Mouse (Mus musculus): Measurements from ENCODE around the gene Cemip2. TPM values are rescaled to one million over a fixed set of nuclear protein-coding genes. Genes with fewer than 3 reads are reported as not detected.
A peak's percentile ranks its signal among the peaks of the same experiment; 100 is the strongest.

Gene Cemip2
- polyA plus RNA-seq, 1 experiment from 2014 or later = 12.9 TPM

GRCm38 (mm10) chr19:21794569-21794968, 16.4 kb downstream of the Cemip2 start:
- Histone ChIP-seq H3K36me3 (0 out of 2 replicates have a peak, but pooled peaks cover 6% of the 10 kb centered on the region), H3K27ac (no peak overlapping the region), H3K9me3 (no peaks in the 10 kb centered on the region), H3K4me1 (0 out of 2 replicates have a peak, but pooled peaks cover 3% of the 10 kb centered on the region), H3K4me2 (no peak overlapping the region), H3K27me3 (replicated peaks) (no peaks in the 10 kb centered on the region), H3K4me3 (replicated peaks) (no peak overlapping the region), H3K9ac (no peak overlapping the region)
- WGBS = 85% methylated on average over 3 of the region's 3 CpGs
- no peak for ATAC-seq (ENCODE audit: insufficient read depth, low FRiP score, low read depth)

- H3K9me3 ChIP-seq = no peaks in the 10 kb centered on the region
- no peak overlapping the region for H3K9ac ChIP-seq
- WGBS = 81% methylated on average over 5 of the region's 5 CpGs
- no peak overlapping the region for H3K4me2 ChIP-seq
- 0 out of 2 replicates have a peak, but pooled peaks cover 3% of the 10 kb centered on the region for H3K4me1 ChIP-seq
- H3K4me3 ChIP-seq (replicated peaks) = no peak overlapping the region
- H3K36me3 ChIP-seq = 0 out of 2 replicates have a peak, but pooled peaks cover 6% of the 10 kb centered on the region
- no peak for ATAC-seq (ENCODE audit: insufficient read depth, low FRiP score, low read depth)
- no peak overlapping the region for H3K27ac ChIP-seq
- H3K27me3 ChIP-seq (replicated peaks) = no peaks in the 10 kb centered on the region
Measured at GRCm38 (mm10) chr19:21796333-21796732, 18.2 kb downstream of the Cemip2 start.

- H3K4me2 ChIP-seq = no peak overlapping the region
- H3K9me3 ChIP-seq = no peaks in the 10 kb centered on the region
- H3K4me1 ChIP-seq = 0 out of 2 replicates have a peak, but pooled peaks cover 3% of the 10 kb centered on the region
- no peaks in the 10 kb centered on the region for H3K27me3 ChIP-seq (replicated peaks)
- no peak for ATAC-seq (ENCODE audit: insufficient read depth, low FRiP score, low read depth)
- H3K36me3 ChIP-seq = peaks cover 9% of the 10 kb centered on the region; the same call in 1 of the 2 replicates
- WGBS = 78% methylated on average over 3 of the region's 3 CpGs
- no peak overlapping the region for H3K4me3 ChIP-seq (replicated peaks)
- H3K27ac ChIP-seq = no peak overlapping the region
- no peak overlapping the region for H3K9ac ChIP-seq
Measured at GRCm38 (mm10) chr19:21798700-21799099, 20.6 kb downstream of the Cemip2 start.

- H3K27me3 ChIP-seq (replicated peaks) = no peaks in the 10 kb centered on the region
- WGBS = 65% methylated on average over 13 of the region's 13 CpGs
- ATAC-seq (ENCODE audit: insufficient read depth, low FRiP score, low read depth) = peak; percentile 63; the same call in 1 of the 2 replicates
- H3K4me2 ChIP-seq = no peak overlapping the region
- peaks cover 9% of the 10 kb centered on the region; the same call in 1 of the 2 replicates for H3K36me3 ChIP-seq
- H3K4me1 ChIP-seq = 0 out of 2 replicates have a peak, but pooled peaks cover 3% of the 10 kb centered on the region
- H3K27ac ChIP-seq = peak overlapping the region; percentile 36; the same call in 1 of the 2 replicates
- H3K9ac ChIP-seq = no peak overlapping the region
- H3K4me3 ChIP-seq (replicated peaks) = no peak overlapping the region
- no peaks in the 10 kb centered on the region for H3K9me3 ChIP-seq
Measured at GRCm38 (mm10) chr19:21799410-21800373, 21.6 kb downstream of the Cemip2 start.

GRCm38 (mm10) chr19:21804488-21804887, 26.3 kb downstream of the Cemip2 start:
- H3K4me3 ChIP-seq (replicated peaks) = no peak overlapping the region
- H3K4me1 ChIP-seq = 0 out of 2 replicates have a peak, but pooled peaks cover under 1% of the 10 kb centered on the region
- no peaks in the 10 kb centered on the region for H3K9me3 ChIP-seq
- WGBS = 74% methylated on average over 8 of the region's 8 CpGs
- peaks cover 24% of the 10 kb centered on the region; the same call in 1 of the 2 replicates for H3K36me3 ChIP-seq
- H3K27ac ChIP-seq = no peak overlapping the region
- no peak overlapping the region for H3K9ac ChIP-seq
- no peaks in the 10 kb centered on the region for H3K27me3 ChIP-seq (replicated peaks)
- no peak for ATAC-seq (ENCODE audit: insufficient read depth, low FRiP score, low read depth)
- no peak overlapping the region for H3K4me2 ChIP-seq

- Histone ChIP-seq H3K4me3 (replicated peaks) (no peak overlapping the region), H3K4me1 (no peaks in the 10 kb centered on the region), H3K36me3 (peaks cover 24% of the 10 kb centered on the region; the same call in 1 of the 2 replicates), H3K9ac (no peak overlapping the region), H3K27ac (no peak overlapping the region), H3K9me3 (no peaks in the 10 kb centered on the region), H3K27me3 (replicated peaks) (no peaks in the 10 kb centered on the region), H3K4me2 (no peak overlapping the region)
- 56% methylated on average over 3 of the region's 3 CpGs for WGBS
- 0 out of 2 replicates have a peak, but pooled peaks have one; percentile 35 for ATAC-seq (ENCODE audit: insufficient read depth, low FRiP score, low read depth)
Measured at GRCm38 (mm10) chr19:21805305-21805704, 27.2 kb downstream of the Cemip2 start.

- ATAC-seq (ENCODE audit: insufficient read depth, low FRiP score, low read depth) = no peak
- Histone ChIP-seq H3K9ac (no peak overlapping the region), H3K4me2 (no peak overlapping the region), H3K4me1 (no peaks in the 10 kb centered on the region; the same call in 1 of the 2 replicates), H3K27ac (no peak overlapping the region), H3K9me3 (no peaks in the 10 kb centered on the region), H3K36me3 (peaks cover 25% of the 10 kb centered on the region), H3K27me3 (replicated peaks) (no peaks in the 10 kb centered on the region), H3K4me3 (replicated peaks) (no peak overlapping the region)
- 92% methylated on average over 5 of the region's 5 CpGs for WGBS
Measured at GRCm38 (mm10) chr19:21810135-21810534, 32.0 kb downstream of the Cemip2 start.

GRCm38 (mm10) chr19:21813560-21813959, 35.4 kb downstream of the Cemip2 start:
- Histone ChIP-seq H3K36me3 (peaks cover 27% of the 10 kb centered on the region), H3K9ac (no peak overlapping the region), H3K4me1 (no peaks in the 10 kb centered on the region; the same call in 1 of the 2 replicates), H3K4me3 (replicated peaks) (no peak overlapping the region), H3K4me2 (no peak overlapping the region), H3K9me3 (no peaks in the 10 kb centered on the region), H3K27ac (no peak overlapping the region), H3K27me3 (replicated peaks) (no peaks in the 10 kb centered on the region)
- no peak for ATAC-seq (ENCODE audit: insufficient read depth, low FRiP score, low read depth)
- 69% methylated on average over 13 of the region's 13 CpGs for WGBS

GRCm38 (mm10) chr19:21814433-21815020, 36.4 kb downstream of the Cemip2 start:
- Histone ChIP-seq H3K36me3 (peaks cover 31% of the 10 kb centered on the region), H3K9ac (no peak overlapping the region)
- no peak for ATAC-seq (ENCODE audit: insufficient read depth, low FRiP score, low read depth)

GRCm38 (mm10) chr19:21816260-21816659, 38.1 kb downstream of the Cemip2 start:
- ATAC-seq (ENCODE audit: insufficient read depth, low FRiP score, low read depth) = no peak
- no peak overlapping the region for H3K9ac ChIP-seq
- no peaks in the 10 kb centered on the region; the same call in 1 of the 2 replicates for H3K4me1 ChIP-seq
- WGBS = 92% methylated on average over 4 of the region's 4 CpGs
- H3K4me3 ChIP-seq (replicated peaks) = no peak overlapping the region
- peaks cover 31% of the 10 kb centered on the region for H3K36me3 ChIP-seq
- H3K27me3 ChIP-seq (replicated peaks) = no peaks in the 10 kb centered on the region
- H3K4me2 ChIP-seq = no peak overlapping the region
- H3K9me3 ChIP-seq = no peaks in the 10 kb centered on the region
- H3K27ac ChIP-seq = no peak overlapping the region

More at GRCm38 (mm10) chr19:21814433-21815020, 36.4 kb downstream of the Cemip2 start:
- no peaks in the 10 kb centered on the region for H3K27me3 ChIP-seq (replicated peaks)
- 69% methylated on average over 8 of the region's 8 CpGs for WGBS
- no peaks in the 10 kb centered on the region; the same call in 1 of the 2 replicates for H3K4me1 ChIP-seq
- no peaks in the 10 kb centered on the region for H3K9me3 ChIP-seq
- H3K4me3 ChIP-seq (replicated peaks) = no peak overlapping the region
- no peak overlapping the region for H3K27ac ChIP-seq
- H3K4me2 ChIP-seq = no peak overlapping the region

- no peak overlapping the region for H3K27ac ChIP-seq
- no peaks in the 10 kb centered on the region for H3K27me3 ChIP-seq (replicated peaks)
- no peaks in the 10 kb centered on the region; the same call in 1 of the 2 replicates for H3K4me1 ChIP-seq
- peaks cover 25% of the 10 kb centered on the region; the same call in 1 of the 2 replicates for H3K36me3 ChIP-seq
- ATAC-seq (ENCODE audit: insufficient read depth, low FRiP score, low read depth) = no peak
- H3K4me2 ChIP-seq = no peak overlapping the region
- H3K9me3 ChIP-seq = no peaks in the 10 kb centered on the region
- H3K9ac ChIP-seq = no peak overlapping the region
- no peak overlapping the region for H3K4me3 ChIP-seq (replicated peaks)
- 86% methylated on average over 14 of the region's 14 CpGs for WGBS
Measured at GRCm38 (mm10) chr19:21818021-21818725, 40.0 kb downstream of the Cemip2 start.

Data from stomach, embryonic 15.5 days (tissue).